Mouse (Mus musculus): ENCODE measurements around the gene Nfix.
"Not testable (repeated sequence)": the region's sequence is repeated elsewhere in the genome, so short reads cannot be mapped to it uniquely, and the experiment has no call there.

Gene Nfix

DNA sequence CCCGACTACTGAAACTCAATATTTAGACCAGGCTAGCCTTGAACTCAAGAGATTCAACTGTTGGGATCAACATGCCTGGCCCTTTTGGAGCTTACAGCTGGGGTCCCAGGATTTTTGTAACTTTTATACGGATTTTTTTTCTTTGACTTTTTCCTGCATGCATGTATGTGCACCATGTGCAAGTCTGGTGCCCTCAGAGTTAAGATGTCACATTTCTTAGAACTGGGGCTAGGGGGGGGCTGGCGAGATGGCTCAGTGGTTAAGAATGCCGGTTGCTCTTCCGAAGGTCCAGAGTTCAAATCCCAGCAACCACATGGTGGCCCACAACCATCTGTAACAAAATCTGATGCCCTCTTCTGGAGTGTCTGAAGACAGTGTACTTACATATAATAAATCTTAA is 99.6 kb downstream of the Nfix start:
- no peak for DNase-seq (ENCODE audit: low read depth)

DNA sequence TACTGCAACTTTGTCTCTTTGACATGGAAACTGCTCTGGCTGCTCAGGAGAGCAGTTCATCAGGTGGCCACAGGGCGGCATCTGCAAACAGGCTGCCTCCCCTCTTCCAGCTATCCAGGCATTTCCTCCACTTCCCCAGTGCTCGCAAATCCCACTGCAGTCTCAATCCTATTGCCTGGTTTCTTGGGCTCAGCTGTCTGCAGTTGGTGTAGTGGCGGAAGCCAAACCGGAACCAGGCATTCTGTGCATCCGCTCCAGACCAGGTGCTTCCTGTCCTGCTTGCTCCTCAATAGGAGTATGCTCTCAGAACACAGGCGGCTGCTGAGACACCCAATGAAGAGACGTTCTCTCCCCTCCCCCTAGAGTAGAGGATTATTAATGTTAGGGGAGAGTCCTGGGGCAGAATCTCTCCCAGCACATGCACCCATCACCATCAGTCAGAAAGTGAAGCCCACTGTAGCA is 100.3 kb downstream of the Nfix start:
- peak; percentile 61 for DNase-seq (ENCODE audit: low read depth)

DNA sequence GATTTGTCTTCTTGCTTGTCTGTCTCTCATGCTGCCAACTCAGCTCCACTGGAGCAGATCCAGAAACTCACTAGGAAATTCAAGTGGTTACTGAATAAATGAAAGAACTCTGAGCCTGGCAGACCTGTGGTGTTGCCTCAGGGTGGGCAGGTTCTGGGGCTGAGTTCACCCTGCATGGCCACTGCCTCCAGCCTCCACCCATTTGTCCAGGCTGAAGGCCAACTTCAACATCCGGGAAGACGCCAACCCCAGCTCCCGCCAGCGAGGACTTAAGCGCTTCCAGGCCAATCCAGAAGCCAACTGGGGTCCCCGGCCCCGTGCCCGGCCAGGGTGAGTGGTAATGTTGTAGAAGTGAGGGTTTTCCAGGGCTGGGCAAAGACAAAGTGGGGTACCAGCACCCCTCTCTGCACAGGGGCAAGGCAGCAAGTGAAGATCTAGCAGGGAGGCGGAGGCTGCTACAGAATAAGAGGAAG is 101.2 kb downstream of the Nfix start:
- DNase-seq (ENCODE audit: low read depth) = no peak

DNA sequence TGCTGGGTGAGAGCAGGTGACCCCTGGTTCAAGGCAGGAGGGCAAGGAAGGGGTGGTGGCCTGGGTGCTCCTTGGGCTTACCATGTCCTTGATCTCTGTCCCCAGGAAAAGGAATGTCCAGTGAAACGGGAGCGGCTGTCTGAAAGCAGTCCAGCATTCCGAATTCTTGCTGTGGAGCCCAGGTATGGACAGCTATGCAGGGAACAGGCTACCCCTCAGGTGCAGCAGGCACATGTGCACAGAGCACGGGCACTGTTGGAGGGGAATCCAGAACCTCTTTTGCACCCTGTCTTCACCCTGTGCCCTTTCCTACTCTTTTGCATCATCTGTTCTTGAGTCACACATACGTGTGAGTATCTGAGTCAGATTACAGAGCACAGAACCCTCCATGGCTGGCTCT is 101.9 kb downstream of the Nfix start:
- no peak for DNase-seq (ENCODE audit: low read depth)

DNA sequence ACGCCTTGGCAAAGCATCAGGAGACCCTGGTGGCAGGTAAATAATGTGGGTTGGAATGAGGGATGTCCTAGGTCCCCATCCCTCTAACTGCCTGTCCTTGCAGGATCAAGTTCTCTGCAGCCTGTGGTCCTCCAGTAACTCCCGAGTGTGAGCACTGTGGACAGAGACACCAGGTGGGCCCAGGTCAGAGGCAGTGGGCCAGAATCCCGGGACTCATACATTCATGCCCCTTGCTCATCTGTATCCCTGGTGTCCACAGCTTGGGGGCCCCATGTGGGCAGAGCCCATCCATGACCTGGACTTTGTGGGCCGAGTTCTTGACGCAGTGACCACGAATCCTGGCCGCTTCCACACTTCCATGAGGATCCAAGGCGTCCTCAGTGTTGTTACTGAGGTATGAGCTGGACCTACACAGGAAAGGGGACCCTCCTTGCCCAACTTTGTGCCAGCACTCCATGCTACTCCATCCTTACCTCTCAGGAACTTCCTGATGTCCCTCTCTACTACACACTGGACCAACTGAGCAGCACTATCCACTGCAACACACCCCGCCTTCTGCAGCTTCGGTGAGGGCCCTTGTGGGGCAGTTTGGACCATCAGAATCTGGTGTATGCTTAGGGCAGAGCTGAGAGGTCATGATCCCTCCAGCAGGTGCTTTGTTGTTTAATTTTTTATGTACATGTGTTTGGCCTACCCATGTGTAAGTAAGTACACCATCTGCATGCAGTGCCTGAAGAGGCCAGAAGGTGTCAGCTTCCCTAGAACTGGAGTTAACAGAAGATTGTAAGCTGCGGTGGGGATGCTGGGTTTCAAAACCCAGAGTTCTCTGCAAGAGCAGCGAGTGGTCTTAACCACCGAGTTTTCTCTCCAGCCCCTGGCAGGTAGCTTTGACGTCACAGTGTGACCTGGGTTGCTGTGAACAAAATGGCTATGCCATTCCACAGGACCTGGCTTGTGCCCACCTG is 102.7 kb downstream of the Nfix start:
- peak; percentile 53 for DNase-seq (ENCODE audit: low read depth)

DNA sequence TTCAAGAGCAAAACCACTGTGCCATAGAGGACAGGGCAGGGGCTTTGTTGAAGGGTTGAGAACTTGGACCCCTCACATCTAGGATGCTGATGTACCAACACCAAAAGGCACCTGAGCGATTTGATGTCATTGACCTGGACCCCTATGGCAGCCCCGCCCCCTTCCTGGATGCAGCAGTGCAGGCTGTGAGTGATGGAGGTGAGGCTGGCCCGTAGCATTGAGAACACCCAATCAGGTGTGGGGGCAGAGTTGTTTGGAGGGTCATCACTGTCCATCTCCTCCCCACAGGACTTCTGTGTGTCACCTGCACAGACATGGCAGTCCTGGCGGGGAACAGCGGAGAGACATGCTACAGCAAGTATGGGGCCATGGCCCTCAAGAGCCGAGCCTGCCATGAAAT is 105.0 kb downstream of the Nfix start:
- no peak for DNase-seq (ENCODE audit: low read depth)

DNA sequence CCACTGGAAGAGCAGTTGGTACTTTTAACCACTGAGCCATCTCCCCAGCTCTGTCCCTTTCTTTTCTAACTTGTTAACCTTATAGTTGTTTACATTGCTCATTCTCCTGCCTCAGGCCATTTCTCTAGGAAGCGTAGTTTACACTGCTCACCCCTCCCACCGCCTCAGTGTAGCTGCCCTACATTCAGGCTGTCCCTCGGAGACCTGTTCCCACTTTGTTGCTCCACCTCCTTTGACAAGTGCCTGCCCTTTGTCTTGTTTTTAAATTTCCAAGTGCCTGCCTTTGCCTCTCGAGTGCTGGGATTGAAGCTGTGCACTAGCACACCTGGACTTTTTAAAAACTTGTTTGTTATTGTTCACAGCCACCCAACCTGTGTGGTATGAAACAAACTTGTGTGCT is 106.8 kb downstream of the Nfix start:
- DNase-seq (ENCODE audit: low read depth) = no peak

DNA sequence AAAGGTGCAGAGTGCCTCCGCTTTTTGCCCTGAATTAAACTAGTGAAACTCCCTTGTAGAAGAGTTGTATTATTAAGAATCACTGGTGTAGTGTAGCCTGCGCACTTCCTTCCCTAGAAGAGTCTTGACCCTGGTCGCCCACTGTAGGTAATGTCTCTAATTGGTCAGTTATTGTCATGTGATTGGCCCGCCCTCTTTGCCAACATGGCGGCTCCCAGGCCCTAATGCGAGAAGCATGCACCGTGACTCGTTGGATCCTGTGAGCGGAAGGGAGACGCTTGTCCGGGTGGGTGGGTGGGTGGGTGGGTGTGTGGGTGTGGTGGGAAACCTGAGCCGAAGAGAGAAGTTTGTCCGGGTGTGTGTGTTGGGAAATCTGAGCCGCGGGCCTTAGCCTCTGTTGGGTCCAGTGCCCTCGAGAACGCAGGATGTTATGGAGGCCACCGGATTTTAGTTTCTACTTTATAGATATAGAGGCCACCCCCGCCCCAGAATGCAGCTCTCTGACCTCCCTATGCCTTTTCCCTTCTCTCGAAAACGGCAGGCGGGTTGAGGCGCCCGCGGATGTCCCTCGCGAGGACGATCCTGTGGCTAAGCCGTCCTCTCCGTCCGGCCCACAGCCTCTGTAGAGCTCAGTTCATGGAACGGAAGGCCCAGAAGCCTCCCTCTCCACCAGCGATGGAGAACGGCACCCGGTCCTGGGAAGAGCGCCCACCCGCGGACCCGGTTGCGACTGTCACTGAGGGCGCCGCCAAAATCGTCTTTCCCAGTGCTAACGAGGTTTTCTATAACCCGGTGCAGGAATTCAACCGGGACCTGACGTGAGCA is 110.8 kb downstream of the Nfix start:
- peak; percentile 90 for DNase-seq (ENCODE audit: low read depth)

DNA sequence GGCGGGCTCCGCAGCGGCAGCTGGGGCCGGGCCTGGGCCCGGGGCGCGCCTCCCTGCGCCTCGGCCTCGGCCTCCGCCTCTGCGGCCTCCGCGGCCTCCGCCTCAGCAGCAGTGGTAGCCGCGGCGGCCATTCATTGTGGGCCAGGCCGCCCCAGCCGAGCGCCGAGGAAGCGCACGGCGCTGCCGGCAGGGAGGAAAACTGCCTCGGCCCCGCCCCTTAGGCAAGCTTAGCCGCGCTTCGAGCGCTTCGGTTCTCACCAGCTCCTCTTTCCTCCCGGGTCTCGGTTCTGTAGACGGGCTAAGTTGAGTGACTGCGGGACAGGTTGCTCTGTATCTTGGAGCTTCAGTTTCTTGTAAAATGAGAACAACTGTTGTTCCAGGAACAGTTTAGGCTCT is 112.4 kb downstream of the Nfix start, which contains the start of gene Nacc1:
Gene Nacc1, minus strand, starts transcription at position 158 of the 396 bp plus-strand sequence.
- peak; percentile 89 for DNase-seq (ENCODE audit: low read depth)

DNA sequence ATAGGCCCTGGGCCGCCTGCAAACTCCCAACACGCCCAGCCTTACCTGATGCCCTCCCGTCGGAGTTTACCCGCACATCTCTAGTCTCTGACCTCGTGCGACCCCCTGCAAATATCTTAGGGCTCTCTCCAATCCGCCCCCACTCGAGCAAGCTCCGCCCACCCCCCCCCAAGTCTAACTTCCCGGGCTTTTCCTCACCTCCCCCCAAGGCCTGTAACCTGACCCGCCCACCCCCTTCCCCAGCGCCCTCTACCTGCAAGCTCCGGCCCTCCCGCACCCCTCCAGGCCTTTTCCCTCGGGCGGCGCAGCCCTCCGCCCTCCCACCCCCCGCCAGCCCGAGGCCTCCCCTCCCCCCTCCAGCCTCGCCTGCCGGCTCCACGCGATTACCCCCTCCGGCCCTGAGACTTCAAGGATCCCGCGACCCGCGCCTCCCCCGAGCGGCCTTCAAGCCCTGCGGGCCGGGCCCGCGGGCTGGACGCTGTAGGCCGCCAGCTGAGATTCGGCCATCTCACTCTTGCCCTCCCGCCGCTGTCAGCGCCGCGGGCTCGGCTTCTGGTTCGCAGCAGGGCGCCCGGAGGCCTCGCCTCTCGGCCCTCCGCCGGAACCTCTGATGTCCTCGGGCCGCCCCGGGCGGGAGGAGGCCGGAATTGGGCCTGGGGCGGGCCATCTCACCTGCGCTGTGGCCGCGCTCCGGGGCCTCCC is 113.0 kb downstream of the Nfix start:
- no peak for DNase-seq (ENCODE audit: low read depth)

DNA sequence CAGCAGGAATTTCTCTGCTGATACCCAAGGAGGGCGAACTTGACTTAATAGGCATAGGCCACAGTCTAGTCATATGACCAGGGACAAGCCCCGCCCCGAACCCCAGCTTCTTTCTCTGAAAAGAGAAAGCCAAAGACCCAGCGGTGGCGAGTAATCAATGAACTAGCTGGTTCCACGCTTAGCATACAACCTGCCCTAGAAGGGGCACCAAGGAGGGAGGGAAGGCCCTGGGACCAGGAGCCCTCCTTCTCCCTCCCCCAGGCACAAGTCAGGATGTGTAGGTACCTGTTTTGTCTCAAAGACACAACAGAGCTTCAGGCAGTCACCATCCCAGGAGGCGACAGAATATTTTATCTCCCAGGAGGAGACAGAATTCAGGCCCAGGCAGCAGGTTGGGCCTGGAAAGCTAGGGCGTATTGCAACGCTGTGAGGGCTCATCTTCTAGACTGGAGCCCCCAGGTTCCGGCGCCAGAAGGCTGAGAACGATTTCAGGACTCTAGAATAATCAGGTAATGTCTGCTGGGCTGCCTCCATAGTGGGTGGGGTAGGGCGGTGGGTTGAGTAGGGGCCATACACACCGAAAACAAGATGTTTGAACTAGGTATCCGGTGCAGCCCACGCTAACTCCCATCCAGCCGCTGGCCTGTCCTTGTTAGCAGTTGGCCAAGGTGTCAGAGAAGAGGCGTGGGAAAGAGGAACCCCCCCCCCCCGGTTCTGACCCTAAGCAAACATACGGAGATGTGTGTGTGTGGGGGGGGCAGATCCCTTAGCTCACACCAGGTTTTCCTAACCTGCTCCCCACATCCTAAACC is 113.7 kb downstream of the Nfix start, which contains the start of gene Trmt1:
Gene Trmt1, plus strand, starts transcription at position 117 of the 812 bp plus-strand sequence.
- DNase-seq (ENCODE audit: low read depth) = peak; percentile 55

DNA sequence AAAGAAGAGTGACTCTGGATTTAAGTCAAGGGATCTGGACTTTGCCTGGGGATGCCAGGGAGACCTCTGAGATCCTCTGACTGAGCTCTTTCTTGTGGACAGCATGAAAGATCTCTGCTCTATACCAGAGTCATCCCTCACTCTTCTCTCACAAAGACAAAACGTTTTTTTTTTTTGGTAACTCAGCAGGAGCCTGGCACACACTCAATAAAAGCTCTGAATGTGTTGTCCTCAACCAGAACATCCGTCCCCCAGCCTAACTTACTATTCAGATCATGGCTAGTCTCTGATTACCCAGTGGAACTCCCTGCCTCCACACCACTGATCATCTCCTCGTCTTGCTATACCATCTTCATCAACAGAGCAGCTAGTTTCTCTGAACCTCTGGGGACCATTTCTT is 115.6 kb downstream of the Nfix start:
- no peak for DNase-seq (ENCODE audit: low read depth)

DNA sequence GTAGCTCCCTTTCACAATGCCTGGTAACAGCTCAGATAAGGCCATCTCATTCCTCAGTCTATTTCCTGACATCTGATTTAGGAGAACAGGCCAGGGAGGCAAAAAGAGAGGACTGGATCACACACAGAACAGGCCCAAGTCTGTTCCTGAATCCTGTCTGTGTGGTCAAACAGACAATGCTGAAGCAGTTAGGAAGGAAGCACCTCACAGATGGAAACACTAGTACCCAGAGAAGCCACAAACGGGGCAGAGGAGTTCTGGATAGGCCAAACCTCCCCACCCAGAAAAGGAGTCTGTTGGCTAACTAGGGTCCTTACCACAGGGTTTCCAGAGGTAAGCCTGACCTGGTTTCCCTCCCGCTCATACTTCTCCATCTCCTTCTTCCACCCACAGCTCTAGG is 117.9 kb downstream of the Nfix start:
- no peak for DNase-seq (ENCODE audit: low read depth)

DNA sequence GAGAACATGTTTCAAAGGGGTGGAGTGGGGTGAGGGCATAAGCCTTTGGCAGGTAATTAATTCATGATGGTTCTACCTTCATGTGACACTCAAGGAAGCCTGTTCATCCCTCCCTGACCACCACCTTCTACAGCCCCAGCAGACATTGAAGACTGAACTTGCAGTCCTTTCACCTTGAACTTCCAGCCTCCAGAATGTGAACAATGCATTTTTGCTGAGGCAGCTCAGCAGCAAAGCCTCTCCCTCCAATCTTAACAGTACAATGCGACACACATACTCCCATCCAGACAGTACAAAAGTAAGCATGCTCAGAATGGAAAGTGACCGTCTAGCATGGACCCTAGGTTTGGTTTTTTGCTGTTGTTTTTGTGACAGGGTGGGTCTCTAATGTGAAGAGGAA is 118.7 kb downstream of the Nfix start:
- no peak for DNase-seq (ENCODE audit: low read depth)

DNA sequence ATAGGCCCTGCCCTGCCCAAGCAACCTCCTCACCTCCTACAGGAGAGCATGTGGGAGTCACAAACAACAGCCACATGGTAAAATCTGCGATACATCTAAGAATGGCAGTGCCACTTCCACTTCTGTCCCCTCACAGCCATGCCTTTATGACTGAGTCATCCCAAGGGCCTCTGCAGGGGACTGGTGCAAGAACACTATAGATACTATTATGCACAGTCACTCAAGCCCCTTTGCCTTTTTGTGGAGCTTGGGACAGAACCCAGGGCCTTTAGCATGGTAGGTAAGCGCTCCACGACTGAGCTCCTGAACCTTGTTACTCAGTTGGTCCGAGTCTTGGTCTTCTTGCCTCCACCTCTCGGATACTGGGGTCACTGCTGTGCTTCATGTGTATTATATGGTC is 122.8 kb downstream of the Nfix start:
- no peak for DNase-seq (ENCODE audit: low read depth)

DNA sequence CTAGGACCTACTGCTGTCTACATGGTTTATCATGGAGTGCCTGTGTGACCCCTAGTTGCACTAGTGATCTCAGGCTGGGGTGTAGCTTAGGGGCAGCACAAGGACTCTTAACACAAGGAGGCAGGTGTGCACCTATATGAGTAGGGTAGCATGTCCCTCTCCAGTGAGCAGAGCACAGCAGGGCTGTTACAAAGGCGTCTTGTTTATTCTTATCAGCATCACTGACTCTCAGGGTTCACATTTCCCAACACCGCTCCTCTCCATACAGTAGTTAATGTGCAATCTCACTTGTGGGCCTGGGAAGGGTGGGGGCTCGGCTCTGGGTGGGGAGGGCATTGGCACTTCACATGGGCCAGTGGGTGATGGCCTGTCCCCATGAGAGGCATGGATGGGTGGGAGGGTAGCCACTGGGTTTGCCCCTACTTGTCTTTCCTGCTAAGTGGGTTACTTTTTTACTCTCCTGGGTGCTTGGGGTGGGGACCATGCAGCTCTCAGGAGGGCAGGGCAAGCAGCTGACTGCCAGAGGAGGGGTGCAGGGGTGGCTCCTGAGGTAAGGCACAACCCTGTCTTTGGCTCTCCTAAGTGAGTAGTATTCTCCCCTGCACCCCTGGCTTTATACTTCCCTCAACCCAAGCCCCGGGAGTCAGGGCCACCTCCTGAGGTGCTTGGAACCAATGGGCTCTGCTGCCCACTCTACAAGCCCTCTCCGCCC is 129.7 kb downstream of the Nfix start:
- not testable (repeated sequence) for DNase-seq (ENCODE audit: low read depth)

DNA sequence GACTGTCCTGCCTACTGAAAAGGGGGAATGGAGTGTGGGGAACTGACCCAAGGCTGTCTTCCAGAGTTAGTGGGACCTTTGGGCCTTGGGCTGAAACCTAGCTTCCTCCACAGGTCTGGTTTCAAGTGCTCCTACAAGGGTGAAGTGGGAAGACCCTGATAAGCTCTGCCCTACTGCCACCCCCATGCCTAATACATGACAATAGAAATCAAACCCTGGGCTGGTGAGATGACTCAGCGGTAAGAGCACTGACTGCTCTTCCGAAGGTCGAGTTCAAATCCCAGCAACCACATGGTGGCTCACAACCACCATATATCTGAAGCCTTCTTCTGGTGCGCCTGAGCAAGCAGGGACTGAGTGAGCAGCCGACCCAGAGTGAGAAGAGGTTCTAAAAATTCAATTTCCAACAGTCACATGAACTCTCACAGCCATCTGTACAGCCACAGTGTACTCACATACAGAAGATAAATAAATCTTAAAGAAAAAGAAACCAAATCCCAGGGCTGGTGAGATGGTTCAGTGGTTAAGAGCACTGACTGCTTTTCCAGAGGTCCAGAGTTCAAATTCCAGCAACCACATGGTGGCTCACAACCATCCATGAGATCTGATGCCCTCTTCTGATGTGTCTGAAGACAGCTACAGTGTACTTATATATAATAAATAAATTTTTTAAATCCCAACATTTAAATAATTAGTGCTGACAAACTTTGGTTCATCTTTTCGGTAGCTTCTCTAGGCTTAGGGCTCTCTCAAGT is 131.2 kb downstream of the Nfix start:
- no peak for DNase-seq (ENCODE audit: low read depth)

DNA sequence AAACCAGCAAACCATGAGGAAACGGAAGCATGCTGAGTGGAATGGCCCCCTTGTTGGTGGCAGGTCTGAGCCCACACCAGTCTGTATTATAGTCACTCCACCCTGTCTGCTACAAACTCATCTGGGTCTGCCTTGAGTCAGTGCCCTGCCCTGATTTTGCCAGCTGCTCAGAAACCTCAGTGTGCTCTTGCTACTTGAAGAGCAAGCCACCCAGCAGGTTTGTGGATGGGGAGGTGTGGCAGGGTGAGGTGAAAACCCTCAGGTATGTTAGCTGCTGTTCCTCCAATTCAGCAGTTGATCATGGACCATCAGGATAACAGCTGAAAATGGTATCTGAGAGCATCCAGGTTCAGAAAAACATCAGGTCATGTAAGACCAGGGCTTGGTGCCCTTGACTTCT is 132.1 kb downstream of the Nfix start:
- DNase-seq (ENCODE audit: low read depth) = no peak

DNA sequence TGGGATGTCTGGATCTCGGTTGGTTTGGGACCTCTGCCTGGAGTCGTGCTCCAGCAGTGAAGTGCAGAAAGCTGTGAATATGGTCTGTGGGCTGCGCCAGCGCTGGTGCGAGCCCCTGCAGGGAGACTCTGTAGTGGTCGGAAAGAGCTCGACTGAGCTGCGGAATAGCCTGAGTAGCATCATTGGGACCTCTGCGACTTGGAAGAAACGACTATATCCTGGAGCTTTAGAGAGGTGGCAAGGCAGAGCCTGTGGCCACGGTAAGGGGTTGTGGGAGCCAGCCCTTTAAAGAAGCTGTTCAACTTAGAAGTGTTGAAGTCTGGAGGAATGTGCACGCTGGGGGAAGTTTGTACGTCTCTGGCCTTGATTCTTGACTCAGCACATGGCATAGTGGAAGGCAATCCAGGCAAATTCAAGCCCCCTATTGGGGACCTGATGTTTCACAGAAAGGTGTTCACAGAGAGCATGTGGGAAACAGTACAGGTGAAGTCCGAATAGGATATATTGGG is 134.7 kb downstream of the Nfix start:
- DNase-seq (ENCODE audit: low read depth) = no peak

Data from naive thymus-derived CD4-positive, alpha-beta T cell, adult 2 months (primary cell).